Mouse (Mus musculus) naive thymus-derived CD4-positive, alpha-beta T cell, adult 2 months (primary cell): Measurements from ENCODE around the gene Fxyd2.

Source experiments
- DNase-seq: peaks from one replicate; pipeline ENCODE4 v3.0.0-alpha.2; 2011; ENCODE audit warnings: low read depth

Fxyd2 gene

DNA sequence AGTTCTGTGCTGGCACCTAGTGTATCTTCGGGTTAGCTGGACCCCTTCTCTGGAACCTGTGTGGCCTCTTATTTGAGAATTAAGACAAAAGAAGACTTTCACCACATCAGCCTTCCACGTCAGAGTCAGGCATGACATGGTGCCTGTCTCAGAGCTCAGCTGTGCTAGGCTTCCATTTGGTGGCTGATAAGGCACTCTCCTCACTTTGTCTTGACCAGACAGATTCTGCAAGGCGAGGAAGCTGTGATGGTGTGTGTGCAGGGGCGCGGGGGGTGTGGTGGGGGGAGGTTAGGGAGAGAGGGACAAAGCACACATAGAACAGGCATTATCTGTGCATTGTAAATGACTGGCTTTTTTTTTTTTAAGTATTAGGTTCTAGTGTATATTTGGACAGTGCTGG, 29.9 kb downstream of the Fxyd2 start:
- DNase-seq: no peak

DNA sequence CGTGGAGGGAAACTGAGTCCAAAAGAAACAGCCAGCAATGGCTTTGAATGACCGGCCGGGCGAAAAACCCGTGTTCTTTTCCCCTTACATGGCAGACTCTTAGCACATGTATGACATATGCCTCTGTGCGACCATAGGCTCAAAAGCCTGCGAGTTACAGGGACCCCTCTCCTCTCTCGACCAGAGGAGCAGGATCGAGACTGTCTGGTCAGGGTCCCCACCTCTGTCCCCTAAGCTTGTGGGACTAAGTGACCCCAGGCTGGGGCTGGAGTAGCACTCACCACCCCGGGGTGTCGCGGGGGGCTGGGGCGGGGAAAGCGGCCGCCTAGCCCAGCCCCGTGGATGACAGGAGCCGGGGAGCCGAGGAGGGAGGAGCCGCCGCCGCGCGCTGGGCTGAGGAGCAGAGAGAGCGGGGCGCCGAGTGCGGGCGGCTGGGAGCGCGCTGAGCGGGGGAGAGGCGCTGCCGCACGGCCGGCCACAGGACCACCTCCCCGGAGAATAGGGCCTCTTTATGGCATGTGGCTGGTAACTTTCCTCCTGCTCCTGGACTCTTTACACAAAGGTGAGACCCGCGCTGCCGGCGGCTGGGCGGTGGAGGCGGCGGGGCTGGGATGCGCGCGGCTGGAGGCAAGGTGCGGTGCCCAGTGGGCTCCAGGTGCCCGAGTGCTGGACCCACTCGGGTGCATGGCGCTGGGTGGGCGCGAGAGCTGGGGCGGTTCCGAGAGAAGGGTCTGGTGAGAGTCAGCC, 30.7 kb downstream of the Fxyd2 start:
- DNase-seq: no peak

DNA sequence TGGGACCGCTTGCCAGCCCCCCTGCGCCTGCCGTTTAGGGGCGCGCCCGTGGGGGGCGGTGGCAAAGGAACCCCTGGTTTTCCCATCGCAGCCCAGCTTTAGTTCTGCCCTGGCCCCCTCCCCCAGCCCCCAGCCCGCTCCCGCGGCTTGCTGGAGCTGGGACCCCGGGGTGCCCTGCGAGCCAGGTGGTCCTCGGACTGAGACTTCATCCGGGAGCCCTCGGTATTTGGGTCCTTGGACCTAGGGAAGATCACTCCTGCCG, 31.2 kb downstream of the Fxyd2 start:
- no peak for DNase-seq

DNA sequence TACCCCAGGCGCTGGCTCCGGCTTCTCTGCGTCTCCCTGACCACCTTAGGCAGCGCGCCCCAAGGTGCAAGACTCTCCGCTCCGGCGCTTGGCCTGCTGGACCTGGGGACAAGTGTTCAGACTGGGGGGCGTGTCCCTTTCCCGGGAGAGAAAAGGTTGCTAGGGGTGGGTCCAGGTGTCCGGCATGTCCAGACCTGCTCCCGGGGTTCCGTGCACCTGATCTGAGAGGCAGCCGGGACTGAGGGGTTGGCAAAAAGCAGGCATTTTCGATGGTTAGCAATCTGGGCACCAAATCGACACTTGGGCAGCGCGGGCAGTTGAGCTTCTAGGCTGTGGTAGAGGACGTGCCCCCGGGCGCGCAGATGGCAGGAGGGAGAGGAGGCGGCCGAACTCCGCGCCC, 31.7 kb downstream of the Fxyd2 start:
- no peak for DNase-seq

DNA sequence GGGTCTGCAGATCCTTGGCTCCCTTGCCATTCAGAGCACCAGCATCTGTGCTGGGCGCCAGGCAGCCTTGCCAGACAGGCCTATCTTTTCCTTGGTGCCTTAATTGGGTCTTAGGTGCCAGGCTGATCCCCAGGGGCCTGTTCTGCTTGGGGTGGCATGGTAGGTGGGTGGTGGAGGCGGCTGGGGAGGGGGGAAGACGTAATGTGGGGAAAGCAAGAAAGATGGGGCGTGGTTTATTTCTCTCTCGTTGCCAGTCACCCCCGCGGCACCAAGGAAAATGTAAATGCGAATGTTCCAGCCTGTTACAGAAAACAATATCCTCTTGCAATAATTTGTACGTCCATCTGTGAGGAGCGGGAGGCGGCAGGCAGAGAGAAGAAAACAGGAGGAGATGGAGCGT, 33.2 kb downstream of the Fxyd2 start:
- no peak for DNase-seq

DNA sequence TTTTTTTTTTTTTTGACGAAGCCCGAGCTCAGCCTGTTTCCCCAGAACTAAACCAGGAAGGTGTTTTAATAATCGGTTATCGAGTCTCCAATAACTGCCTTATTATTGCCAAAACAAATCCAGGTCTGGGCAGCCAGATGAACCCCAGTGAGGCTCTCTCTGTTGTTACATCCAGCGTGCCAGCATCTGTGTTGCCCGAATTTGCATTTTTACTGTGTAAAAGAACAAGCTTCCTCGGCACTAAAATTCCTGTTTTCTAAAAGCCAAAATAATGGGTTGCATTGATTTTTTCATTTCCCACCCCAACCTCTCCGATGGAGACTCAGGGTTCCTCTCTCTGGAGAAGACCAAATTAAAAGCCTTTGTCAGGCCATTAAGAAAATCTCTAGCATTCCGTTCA, 33.6 kb downstream of the Fxyd2 start:
- no peak for DNase-seq

DNA sequence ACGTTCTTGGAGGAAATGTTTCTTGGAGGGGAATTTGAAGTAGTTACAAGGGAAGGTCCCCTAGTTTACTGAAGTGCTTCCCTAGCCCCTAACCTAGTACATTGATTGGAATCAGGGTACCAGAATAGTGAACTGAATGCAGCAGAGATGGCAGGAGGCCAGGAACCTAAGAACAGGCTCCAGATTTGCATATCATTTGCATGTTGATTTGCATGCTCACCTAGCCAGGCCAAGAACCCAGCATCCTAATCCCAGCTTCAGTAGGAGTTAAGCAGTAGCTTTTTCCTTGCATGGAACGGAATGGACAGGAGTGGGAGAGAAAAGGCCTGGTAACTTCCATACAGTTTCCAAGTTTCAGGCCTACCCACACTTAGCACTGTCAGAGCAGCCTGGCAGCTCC, 34.7 kb downstream of the Fxyd2 start:
- DNase-seq: no peak

DNA sequence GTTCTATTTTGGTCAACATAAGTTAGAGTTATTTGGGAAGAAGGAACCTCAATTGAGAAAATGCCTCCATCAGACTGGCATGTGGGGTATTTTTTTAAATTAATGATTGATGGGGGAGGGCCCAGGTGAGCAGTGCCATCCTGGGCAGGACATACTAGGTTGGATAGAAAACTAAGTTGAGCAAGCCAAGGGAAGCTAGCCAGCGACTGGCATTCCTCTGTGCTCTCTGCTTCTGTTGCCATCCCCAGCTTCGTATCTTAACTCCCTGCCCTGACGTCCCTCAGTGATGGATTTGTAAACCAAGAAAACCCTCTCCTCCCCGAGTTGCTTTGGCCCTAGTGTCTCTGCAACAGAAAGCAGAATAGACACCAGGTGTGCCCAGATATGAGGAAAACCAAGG, 39.6 kb downstream of the Fxyd2 start:
- DNase-seq: no peak

DNA sequence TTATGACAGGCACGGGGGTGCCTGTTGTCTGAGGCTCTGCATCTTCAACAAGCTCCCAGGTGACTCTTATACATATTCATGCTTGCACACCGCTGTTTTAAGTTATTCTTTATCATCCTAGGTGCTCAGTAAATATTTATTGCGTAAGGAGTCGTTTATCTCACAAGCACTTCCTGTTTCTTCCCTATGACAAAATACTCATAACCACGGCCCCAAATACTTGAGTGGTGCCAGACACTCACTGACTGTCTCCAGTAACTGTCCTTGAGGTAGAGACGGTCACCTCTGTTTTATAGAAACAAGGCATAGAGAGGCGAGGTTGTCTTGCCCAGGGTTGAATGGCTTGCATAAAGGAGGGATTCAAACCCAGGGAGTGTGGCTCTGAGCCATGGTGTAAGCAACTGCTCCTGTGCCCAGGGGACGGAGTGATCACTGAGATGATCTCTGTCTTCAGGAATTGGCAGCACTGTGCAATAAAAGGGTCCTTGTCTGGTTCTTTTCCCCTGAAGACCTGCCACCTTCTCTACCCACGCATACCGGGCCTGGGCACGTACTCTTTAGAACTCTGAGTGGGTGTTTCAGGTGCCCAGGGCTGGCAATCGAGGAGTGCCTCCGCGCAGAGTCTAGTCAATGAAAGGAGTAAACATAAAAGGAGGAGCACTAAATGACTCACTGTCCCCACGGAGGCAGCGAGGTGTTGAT, 40.8 kb downstream of the Fxyd2 start:
- no peak for DNase-seq

DNA sequence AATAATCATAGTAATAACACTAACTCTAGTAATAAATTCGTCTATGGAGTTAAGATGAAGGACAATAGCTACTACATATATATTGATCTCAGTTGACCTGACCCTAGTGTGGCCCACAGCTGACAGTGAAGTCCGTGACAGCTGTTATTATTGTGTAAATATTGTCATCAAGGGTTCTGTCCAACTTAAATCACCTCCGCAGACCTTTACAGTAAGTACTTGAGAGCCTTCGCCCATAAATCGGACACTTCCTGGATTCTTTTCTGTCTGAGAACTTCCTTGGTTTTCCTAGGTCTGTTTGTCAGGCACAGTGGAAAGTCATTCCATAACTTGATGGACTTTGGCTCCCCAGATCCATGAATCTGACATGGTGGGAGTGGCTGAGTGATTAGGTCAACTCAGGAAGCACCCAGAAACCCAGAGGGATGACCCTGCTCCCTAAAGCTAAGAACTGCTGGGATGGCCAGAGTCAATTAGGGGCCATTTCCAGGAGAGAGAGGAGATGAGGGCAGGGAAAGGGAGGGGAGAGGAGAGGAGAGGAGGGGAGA, 44.9 kb downstream of the Fxyd2 start:
- DNase-seq: no peak

DNA sequence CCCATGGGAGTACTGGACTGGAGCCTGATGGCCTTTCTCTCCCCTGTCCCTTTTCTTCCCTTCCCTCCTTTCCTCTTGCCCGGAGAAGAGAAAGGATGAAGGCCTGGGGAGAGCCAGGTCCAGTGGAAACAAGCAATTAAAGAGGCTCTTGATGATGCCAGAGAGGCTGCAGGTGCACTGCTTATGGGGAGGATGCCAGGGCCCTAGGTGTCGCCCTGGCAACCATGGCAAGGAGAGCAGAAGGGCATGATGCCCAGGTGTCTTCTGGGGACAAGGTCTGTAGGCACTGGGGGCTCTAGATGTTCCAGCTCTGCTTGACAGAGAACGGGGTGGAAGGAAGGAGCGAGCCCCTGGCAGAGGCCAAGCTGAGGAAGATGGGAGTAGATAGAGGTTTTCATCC, 50.2 kb downstream of the Fxyd2 start:
- DNase-seq: no peak

DNA sequence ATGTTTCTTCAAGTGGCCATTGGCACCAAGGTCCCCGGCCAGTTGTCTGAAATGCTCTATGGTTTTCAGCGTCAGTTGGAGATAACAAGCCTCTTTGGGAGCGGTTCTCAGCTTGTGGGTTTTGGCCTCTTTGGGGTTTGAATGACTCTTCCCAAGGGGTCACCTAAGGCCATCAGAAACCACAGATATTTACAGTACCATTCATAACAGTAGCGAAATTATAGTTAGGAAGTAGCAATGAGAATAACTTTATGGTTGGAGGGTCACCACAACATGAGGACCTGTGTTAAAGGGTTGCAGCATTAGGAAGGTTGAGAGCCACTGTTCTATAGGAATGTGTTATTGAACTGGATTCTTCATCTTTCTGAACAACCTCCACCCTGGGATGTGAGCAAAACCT, 51.9 kb downstream of the Fxyd2 start:
- no peak for DNase-seq

DNA sequence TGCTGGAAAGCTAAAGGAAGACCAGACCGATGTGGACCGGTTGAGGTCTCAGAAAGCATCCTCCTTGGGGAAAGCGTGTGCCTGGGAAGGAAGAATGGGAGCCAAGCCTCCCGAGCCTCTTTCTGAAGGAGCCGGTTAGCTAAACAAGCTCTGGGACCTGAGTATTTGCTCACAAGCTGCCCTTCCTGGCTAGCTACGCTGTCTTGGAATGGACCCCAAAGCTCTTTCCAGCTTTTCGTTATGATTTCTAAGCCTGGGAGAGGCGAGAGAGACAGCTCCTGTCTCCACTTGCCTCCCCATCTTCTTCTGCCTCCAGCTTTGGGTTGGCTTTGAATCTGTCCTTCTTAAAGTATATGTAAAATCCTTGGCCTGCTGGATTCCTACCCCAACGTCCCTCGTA, 54.6 kb downstream of the Fxyd2 start:
- DNase-seq: no peak

DNA sequence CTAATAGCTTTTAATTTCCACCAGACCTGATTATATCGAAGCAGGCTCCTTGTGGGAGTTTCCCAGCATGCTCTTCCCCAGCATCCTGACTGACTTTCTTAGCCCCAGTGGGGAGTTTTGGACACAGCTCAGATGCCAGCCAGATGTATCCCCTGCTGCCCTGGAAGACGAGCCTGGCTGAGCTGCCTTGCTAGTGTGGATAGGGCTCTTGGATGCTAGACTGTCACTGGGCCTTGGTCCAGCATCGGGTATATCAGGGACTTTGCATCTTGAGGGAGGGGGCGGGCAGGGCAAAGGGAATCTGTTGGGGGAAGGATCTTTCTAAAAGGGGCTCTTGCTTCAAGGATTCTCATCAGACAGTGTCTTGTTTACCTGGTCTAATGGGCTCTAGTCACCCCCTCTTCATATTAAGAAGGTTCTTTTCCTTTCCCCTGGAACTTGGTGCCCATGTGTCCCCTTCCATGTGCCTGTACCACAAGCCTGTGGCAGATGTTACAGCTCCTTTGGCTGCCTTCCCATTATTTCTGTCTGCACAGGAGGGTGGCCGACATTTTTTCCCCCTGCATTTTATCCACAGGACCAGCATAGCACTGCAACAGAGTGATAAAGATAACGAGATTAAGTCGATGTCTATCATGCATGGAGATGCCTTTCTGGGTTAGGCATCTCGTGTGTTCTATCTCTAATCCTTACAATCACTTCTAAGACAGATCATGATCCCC, 55.6 kb downstream of the Fxyd2 start:
- no peak for DNase-seq

DNA sequence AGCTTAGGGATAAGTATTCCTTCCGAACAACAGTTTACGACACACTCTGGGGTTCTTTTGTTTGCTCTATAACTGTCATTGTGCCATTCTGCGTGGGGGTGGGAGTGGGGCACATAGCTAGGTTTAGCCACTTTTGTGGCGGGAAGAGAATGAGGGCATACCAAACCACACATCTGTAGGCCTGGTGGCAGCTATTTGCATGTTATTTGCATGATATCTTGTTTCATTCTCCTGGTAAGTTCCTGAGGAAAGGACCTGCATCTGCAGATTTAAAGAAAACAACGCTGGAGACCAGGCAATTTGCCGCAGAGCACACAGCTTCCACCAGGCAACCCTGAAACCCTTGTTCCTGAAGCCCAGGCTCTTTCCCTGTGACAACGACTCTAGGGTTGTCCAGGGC, 57.7 kb downstream of the Fxyd2 start:
- DNase-seq: no peak

DNA sequence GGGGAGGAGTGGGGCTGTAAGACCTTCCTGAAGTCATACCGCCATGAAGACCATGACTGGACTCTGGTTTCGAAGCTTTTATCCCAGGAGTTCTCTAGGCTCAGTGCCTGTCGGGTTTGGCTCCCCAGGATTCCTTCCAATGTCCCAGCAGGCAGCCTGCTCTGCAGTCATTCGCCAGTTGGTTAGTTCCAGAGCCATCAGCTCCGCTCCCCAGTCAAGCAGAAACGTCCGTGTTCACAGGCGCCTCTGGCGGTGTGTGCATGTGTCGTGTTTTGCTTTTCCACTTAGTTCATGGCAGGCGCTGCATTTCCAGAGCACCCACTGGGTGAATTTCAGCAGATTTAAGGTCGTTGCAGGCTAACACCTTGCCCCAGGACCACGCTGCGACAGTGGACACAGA, 58.9 kb downstream of the Fxyd2 start:
- DNase-seq: no peak
